Mouse (Mus musculus) megakaryocyte, embryonic 14.5 days (primary cell): Measurements from ENCODE around the gene Npcd.

Experiments
- FLI1 ChIP-seq: IDR thresholded peaks from 2 replicates; pipeline ENCODE4 v1.6.1; 2012; ENCODE audit warnings: low read length, inconsistent platforms, mixed read lengths
- GATA1 ChIP-seq: IDR thresholded peaks from 3 replicates; pipeline ENCODE4 v1.6.1; 2012; ENCODE audit warnings: mixed read lengths, low read length, inconsistent platforms, borderline replicate concordance

GRCm38 (mm10) chr15:79775662-79776061 lies 58.4 kb downstream of the Npcd start:
- TF ChIP-seq GATA1 (no peak), FLI1 (no peak)
